Mouse (Mus musculus) cerebellum, postnatal 10 days (tissue): ENCODE results near the gene Mdh2.

Experiments
- DNase-seq, 2 experiments: peaks; one replicate each; pipeline ENCODE4 v3.0.0; 2021; ENCODE audit warnings: mixed read lengths in 2 of 2

Mdh2 gene

DNA sequence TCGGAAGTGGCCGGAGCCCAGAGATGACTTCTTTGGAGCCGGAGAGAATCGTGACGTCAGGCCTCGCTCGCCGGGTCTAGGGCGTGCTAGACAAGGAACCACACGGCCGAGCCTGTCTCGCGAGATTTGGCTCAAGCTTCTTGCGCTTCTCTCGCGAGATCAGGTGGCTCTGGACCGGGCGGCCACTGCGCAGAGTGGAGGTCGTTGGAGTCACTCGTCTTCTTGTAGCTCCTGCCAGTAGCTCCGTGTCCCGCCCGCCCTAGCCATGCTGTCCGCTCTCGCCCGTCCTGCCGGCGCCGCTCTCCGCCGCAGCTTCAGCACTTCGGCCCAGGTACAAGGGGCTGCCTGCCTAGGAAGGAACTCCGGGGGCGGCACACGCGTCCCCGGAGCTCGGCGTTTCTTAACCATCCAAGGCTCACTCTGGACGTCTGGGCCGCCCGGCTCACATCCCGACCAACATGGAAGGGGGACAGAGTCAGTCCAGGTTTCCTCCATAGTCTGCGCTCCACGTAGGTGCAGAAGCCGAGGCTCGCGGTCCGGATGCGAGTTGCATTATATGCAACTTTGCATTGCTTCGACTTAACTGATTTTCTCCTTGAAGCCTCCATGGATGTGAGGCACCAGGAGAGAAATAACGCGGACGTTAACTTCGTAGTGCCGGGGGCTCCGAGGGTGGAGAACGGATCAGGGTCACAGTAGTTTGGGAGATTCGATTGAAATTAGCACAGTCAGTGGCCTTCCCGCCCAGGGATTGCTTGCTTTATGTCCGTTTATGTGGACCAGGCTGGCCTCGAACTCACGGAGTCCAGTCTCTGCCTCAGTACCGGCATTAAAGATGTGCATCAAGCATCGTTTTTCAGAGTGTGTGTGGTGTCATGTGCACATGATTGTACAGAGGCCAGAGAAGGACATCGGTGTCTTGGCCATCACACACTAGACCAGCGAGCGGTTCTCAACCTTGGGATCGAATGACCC is at the start of gene Mdh2:
Mdh2 (plus strand) TSS at position 10 of the 975 bp plus-strand sequence.
- peak; percentile 100 for DNase-seq

GRCm38 (mm10) chr5:135729351-135729750 is 48.9 kb upstream of the Mdh2 start:
- no peak for DNase-seq

DNA sequence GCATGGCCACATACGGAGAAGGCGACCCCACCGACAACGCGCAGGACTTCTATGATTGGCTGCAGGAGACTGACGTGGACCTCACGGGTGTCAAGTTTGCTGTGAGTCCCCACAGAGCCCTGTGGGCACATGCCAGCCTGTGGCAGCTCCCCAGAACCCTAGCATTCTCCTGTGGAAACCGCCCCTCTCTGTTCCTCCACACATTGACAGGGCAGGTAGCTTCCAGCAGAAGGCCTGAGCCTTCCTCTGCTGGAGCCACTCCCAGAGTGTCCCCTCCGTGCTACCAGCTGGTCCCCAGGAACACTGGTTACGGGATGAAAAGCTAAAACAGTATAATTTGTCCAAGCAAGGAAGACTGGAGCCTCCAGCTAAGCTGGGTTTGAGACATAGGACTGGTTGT is 48.0 kb upstream of the Mdh2 start:
- no peak for DNase-seq

- no peak for DNase-seq
Observed at GRCm38 (mm10) chr5:135730916-135731315, 47.4 kb upstream of the Mdh2 start.

- DNase-seq = no peak
Observed at GRCm38 (mm10) chr5:135731322-135731721, 47.0 kb upstream of the Mdh2 start.

GRCm38 (mm10) chr5:135733071-135733470 is 45.2 kb upstream of the Mdh2 start:
- no peak for DNase-seq

GRCm38 (mm10) chr5:135734057-135734680 is 44.1 kb upstream of the Mdh2 start:
- peak in 1 of 2 experiments; percentile 17 for DNase-seq

- DNase-seq = no peak
Observed at GRCm38 (mm10) chr5:135735741-135736140, 42.5 kb upstream of the Mdh2 start.

- no peak for DNase-seq
Observed at GRCm38 (mm10) chr5:135736544-135736943, 41.7 kb upstream of the Mdh2 start.

DNA sequence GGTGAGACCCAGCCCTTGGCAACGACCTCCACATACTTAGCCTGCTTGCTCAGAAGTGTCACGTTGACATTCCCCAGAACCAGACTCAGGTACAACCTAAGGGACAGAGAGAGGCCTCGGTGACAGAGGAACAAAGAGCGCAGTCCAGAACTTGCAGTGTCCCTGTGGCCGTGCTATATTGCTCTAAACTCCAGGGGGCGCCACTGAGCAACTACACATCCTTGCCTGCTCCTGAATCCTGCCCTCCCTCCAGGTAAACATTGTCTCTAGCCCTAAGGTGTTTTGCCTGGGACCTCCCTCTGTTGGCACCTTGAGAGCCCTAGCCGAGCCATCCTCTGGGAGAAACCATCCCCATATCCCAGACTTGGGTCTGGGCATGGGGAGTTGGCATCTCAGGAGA is 41.1 kb upstream of the Mdh2 start:
- DNase-seq = no peak

DNA sequence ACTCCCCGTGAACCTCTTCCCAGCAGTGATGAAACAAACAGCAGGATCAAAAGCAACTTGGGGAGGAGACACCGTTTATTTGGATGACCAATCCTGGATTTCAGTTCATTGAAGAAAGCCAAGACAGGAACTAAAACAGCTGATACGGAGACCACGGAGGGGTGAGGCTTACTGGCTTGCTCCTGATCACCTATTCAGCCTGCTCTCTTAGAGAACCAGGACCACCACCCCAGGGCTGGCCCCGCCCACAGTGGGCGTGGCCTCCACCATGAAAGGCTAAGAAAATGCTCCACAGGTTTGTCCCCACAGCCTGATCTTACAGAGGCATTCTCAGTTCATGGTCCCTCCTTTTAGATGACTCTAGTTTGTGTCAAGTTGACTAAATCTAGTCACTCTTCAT is 40.0 kb upstream of the Mdh2 start:
- DNase-seq = no peak

GRCm38 (mm10) chr5:135742156-135742555 is 36.1 kb upstream of the Mdh2 start:
- DNase-seq = no peak

DNA sequence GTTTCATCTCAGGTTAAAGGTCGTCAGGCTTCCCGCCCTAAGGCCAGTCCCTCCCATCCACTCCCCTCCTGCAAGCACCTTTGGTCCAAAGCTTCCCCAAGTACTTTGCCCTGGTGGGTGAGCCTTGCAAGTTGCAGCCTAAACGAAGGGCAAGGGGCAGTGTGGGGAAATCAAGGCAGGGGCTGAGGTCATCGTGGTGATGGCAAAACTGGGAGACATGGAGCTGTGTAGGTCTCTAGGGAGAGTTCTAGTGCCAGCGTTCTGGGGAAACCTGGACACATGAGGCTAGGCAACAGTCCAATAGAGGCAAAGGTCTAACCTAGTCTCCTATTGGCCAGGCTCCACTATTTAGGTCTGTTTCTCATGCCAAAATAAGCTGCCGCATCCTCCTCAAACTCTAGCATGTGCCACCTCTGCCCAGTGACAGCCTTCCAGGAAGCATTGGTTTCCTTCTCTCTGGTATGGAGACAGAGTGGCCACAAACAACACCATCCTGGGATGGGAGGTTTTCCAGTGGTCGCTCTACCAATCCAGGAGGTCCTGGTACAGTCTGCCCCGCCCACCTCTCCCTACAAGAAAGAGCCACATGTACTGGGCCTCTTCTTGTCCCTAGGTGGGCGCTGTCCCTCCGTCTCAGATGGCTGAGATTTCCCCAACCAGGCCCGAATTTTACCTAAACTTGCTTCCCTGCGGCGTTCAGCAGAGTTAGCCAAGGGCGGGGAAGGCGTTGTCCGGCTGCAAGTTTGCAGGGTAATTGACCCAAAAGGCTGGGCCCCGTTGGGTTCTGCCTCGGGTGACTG is 35.1 kb upstream of the Mdh2 start:
- peak; percentile 53 to 59 for DNase-seq

GRCm38 (mm10) chr5:135743741-135744609 is 34.3 kb upstream of the Mdh2 start, which contains the start of gene Tmem120a:
Tmem120a (minus strand) TSS chr5:135744448.
- DNase-seq = peak; percentile 96 to 97

- no peak for DNase-seq
Observed at GRCm38 (mm10) chr5:135744742-135745141, 33.5 kb upstream of the Mdh2 start.

- DNase-seq = no peak
Observed at GRCm38 (mm10) chr5:135751041-135751440, 27.2 kb upstream of the Mdh2 start.

GRCm38 (mm10) chr5:135751595-135751994 is 26.7 kb upstream of the Mdh2 start:
- no peak for DNase-seq

DNA sequence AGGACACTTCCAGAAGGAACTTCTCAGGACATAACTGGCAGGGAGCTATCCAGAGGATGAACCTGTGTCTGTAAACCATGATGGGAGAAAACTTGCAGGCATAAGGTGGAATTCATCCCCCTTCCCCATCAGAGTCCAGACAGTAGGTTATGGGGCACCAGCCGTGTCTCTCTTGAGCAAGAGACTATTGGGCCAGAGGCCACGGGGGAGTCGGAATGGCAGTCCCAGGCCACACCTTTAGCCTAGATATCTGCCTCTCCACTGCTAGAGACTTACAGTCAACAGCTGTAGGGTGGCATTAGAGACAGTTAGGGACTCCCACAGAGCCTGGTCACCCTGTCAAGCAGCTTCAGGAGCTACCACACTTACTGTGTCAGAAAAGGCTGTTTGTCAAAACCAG is 16.4 kb upstream of the Mdh2 start:
- DNase-seq = no peak

GRCm38 (mm10) chr5:135763526-135763925 is 14.8 kb upstream of the Mdh2 start:
- peak; percentile 87 to 90 for DNase-seq

GRCm38 (mm10) chr5:135764971-135765370 is 13.3 kb upstream of the Mdh2 start:
- DNase-seq = no peak

DNA sequence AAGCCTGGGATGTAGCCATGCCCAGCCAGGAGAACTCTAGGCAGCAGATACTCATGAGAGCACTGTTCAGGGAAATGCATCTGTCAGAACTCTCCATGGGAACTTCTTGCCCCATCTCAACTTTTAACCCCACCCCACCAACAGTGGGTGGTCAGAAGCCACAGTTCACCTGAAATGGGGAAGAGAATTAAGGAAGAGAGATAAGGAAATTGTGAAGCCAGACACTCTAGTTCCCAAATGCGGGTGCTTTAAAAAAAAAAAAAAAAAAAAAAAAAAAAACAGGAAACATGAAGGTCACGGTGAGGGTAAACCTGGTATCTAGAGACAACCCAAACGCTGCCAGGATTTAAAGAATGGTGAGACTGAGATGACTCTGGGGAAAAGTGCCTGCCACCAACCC is 5.8 kb upstream of the Mdh2 start:
- no peak for DNase-seq

DNA sequence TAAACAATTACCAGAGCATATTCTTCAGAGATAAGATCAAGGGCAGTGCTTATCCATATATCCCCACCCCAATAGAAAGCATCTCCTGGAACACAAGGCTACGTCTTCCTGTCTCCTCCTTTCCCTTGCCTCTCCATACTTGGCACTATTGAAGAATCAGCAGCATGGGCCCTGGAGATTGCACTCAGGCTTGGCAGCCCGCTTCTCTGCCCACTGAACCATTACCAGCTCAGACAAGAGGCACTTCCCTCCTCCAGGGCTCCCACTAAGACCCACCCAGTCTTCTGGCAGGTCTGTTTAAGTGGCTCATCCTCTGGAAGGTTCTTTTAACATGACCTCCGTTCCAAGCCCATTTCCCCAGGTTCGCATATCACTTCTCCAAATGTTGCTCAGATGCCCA is 1.7 kb upstream of the Mdh2 start:
- DNase-seq = peak; percentile 54 to 56
